Mouse (Mus musculus) forelimb bud, embryonic 11.5 days (tissue): ENCODE results near the gene Fmnl2.

ENCODE experiments used
- DNase-seq: peaks from one replicate; pipeline ENCODE4 v3.0.0-alpha.2; 2012; ENCODE audit warnings: low read depth, low spot score

Fmnl2 gene

GRCm38 (mm10) chr2:52913746-52914145 is 56.1 kb downstream of the Fmnl2 start:
- no peak for DNase-seq

DNA sequence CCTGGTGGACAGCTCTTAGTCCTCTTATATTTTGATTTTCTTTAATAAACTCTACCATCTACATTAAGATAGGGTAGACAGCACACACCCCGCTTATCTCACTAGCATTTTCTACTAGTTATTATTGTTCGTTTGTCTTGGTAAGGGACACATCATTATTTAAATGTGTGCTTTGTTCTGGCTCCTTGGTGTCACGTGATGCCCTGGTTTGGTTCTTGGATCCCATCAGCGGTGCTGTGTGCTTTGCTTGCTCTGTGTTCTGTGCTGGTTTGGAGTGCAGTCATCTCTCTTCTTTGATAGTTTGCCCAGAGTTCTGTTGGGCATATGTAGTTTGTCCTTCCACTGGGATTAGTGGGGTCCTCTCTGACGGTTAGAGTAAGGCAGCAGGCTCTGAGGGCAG is 57.9 kb downstream of the Fmnl2 start:
- no peak for DNase-seq

DNA sequence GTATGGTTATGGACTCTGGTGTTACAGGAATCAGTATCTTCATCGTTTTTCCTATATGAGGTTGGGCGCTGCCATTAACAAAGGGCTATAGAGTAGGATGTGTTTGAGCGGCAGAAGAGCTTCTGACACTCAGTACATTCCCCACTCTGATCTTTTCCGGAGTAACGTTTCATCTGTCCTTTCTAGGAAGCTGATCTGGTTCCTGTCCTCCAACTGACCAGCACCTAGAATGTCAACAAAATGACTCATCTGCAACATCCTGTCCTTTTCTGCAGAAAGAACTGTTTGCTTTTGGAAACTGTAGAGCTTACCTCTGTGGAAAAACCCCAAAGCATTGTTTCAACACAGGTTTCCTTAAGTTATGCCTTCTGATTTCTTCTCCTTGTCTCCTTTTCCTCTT is 60.4 kb downstream of the Fmnl2 start:
- no peak for DNase-seq

- DNase-seq, result no peak
Observed at GRCm38 (mm10) chr2:52920701-52921435, 63.2 kb downstream of the Fmnl2 start.

GRCm38 (mm10) chr2:52925062-52925461 is 67.4 kb downstream of the Fmnl2 start:
- DNase-seq, result no peak

- no peak for DNase-seq
Observed at GRCm38 (mm10) chr2:52927381-52927780, 69.7 kb downstream of the Fmnl2 start.

DNA sequence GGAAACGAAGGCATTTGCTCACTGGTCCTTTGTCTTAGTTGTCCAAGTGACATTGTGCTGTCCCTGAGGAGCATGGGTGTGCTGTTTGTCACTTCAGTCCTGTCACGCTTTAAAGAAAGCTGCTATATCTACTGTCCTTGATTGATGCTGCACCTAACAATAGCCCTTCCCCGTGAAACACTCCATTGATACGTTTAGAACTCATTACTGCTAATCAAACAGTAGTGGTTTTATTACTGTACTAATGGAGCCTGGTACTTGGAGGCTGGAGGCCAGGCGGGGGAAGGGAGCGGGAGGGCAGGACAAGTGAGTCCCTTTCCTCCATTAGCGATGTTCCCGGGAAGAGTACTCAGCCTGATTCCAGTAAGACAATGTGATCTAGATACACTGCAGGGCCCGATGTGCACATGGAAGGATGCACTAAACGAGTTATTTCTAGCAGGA is 70.2 kb downstream of the Fmnl2 start:
- no peak for DNase-seq

DNA sequence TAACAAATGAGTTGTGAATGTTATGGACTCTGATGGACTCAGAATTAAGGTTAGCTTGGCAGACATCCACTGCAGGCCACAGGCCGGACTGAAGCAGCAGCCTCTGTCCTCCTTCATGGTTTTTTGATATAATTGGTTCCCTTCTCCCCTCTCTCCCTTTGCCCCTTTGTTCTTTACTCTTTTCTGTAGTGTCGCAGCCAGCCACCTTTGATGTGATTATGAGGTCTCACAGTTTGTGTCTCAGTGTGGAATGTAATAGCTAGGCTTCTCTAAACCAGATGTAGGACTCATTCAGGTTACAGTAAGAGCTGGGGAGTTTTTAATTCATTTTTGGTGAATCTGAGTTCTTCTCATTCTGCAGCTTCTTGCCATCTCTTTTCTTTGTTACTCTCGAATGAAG is 70.7 kb downstream of the Fmnl2 start:
- DNase-seq, result no peak

DNA sequence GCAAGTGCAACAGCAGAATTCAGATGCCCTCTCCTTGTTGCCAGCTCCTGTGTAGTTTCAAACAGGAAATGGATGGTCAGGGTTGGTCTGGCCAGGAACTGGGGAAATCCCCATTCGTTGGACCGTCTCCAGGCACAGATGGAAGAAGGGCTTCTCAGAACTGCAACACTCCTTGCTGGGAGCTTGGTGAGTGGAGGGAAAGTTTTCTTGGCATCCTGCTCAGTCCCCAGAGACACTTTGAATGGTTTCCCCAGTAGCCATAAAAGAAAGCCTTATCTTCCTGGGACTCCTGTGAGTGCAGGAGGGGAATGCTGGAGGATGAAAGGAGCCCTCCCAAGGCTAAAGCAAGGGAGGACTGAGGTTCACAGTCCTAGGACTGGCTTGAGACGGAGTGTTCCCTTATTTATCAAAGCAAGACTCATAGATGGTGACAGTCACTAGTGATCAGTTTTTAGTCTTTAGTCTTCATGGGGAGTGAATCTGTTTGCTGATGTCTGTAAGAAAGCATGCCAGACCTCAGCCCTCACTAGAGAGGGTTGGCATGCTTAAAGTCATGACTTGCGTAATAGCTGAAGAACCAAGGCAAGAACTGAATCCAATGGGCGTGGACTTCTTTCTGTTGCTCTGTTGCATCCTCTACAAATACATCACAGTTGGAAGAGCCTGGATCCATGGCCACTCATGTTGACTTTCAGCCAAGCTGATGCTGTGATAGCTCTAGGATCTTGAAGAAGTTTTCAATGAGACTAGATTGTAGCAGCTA is 72.6 kb downstream of the Fmnl2 start:
- DNase-seq, result no peak

GRCm38 (mm10) chr2:52931315-52931714 is 73.7 kb downstream of the Fmnl2 start:
- DNase-seq, result no peak

- DNase-seq, result no peak
Observed at GRCm38 (mm10) chr2:52935906-52936305, 78.2 kb downstream of the Fmnl2 start.

GRCm38 (mm10) chr2:52938351-52939074 is 80.9 kb downstream of the Fmnl2 start:
- peak; percentile 71 for DNase-seq

- no peak for DNase-seq
Observed at GRCm38 (mm10) chr2:52943644-52944423, 86.2 kb downstream of the Fmnl2 start.

DNA sequence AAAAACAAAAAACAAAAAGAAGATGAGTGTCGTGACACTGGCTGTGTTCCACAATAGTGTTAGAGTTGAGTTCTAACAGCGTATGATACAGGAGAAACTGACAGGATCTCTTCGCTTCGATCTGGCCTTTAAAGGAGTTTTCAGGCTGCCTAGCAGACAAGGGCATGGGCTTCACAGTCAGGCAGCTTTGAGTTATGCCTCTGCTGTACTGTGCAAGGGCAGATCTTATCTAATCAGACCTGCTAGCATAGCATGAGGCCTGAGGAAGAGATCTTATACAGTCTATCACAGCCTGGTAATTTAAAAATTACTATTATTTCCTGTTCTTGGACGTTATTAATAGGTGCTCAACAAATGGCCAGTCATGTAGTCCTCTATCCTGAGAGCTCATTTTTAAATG is 86.9 kb downstream of the Fmnl2 start:
- no peak for DNase-seq

GRCm38 (mm10) chr2:52946074-52946473 is 88.4 kb downstream of the Fmnl2 start:
- no peak for DNase-seq

DNA sequence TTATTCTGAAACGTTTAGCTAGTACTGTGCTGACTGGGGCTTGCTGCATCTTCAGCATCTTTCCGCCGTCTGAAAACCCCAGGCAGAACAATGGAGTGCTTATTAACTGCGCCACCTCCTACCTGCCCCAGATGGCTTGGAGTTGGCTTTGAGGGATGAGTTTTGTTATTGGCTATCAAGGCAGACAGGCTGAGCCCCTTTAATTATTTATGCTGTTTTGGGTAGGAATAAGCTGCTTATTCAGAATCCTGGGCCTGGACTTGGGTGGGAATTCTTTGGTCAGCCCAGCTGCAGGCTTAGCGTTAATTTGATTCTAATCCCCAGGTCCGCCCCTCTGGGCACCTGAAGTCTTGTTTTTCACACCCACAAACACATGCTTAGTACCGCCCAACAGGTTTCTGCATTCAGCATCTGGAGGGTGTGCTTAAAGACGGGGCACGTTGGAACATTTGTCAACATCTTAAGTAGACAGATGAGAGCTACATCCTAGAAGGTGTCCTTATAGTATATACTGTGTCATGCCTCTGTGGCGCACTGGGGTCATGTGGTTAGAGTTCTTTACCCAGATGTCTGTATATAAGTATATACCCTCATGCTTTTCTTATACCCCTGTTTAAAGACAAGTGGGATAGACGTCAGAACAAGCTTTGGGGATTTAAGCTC is 89.0 kb downstream of the Fmnl2 start:
- no peak for DNase-seq

- DNase-seq, result no peak
Observed at GRCm38 (mm10) chr2:52948406-52948805, 90.7 kb downstream of the Fmnl2 start.

GRCm38 (mm10) chr2:52949556-52949955 is 91.9 kb downstream of the Fmnl2 start:
- no peak for DNase-seq

GRCm38 (mm10) chr2:52950226-52950625 is 92.6 kb downstream of the Fmnl2 start:
- no peak for DNase-seq

- no peak for DNase-seq
Observed at GRCm38 (mm10) chr2:52952202-52952730, 94.6 kb downstream of the Fmnl2 start.

- no peak for DNase-seq
Observed at GRCm38 (mm10) chr2:52955090-52955489, 97.4 kb downstream of the Fmnl2 start.
